Mouse (Mus musculus): ENCODE data around the gene Scgb1b30. TPM values are rescaled to one million over a fixed set of nuclear protein-coding genes. Genes with fewer than 3 reads are reported as not detected.

Scgb1b30 gene
- polyA plus RNA-seq, 1 experiment from 2014 or later, result not detected

- peak; percentile 75 for ATAC-seq
- Histone ChIP-seq H3K4me3 (peak overlapping the region; percentile 76), H3K4me2 (peak overlapping the region; percentile 70), H3K9ac (peak overlapping the region; percentile 82), H3K9me3 (replicated peaks) (no peaks in the 10 kb centered on the region), H3K27me3 (no peaks in the 10 kb centered on the region), H3K36me3 (ENCODE audit: poor library complexity, severe bottlenecking) (no peaks in the 10 kb centered on the region), H3K4me1 (peaks cover 32% of the 10 kb centered on the region), H3K27ac (no peak overlapping the region; the same call in 1 of the 2 replicates)
- under 1% methylated on average over 66 of the region's 116 CpGs for WGBS
Measured at GRCm38 (mm10) chr7:34132355-34133079, 37.3 kb downstream of the Scgb1b30 start.

GRCm38 (mm10) chr7:34133117-34133762 is 38.0 kb downstream of the Scgb1b30 start, which contains the start of gene Wtip:
TSS of gene Wtip (minus strand) at chr7:34133268.
- Histone ChIP-seq H3K27ac (no peak within 1 kb of the TSS; the same call in 1 of the 2 replicates), H3K4me1 (peaks cover 32% of the 10 kb centered on the region), H3K9ac (peak within 1 kb of the TSS; percentile 82), H3K36me3 (ENCODE audit: poor library complexity, severe bottlenecking) (no peaks in the 10 kb centered on the region), H3K4me2 (peak within 1 kb of the TSS; percentile 70), H3K4me3 (peak within 1 kb of the TSS; percentile 76), H3K27me3 (no peaks in the 10 kb centered on the region), H3K9me3 (replicated peaks) (no peaks in the 10 kb centered on the region)
- 2% methylated on average over 27 of the region's 65 CpGs for WGBS
- ATAC-seq, result peak; percentile 89

- WGBS, result 87% methylated on average over 2 of the region's 2 CpGs
- no peak overlapping the region for H3K9ac ChIP-seq
- H3K4me2 ChIP-seq, result no peak overlapping the region
- H3K36me3 ChIP-seq (ENCODE audit: poor library complexity, severe bottlenecking), result 0 out of 2 replicates have a peak, but pooled peaks cover under 1% of the 10 kb centered on the region
- no peaks in the 10 kb centered on the region for H3K9me3 ChIP-seq (replicated peaks)
- peaks cover 32% of the 10 kb centered on the region for H3K4me1 ChIP-seq
- H3K27me3 ChIP-seq, result no peaks in the 10 kb centered on the region
- H3K4me3 ChIP-seq, result no peak overlapping the region
- no peak overlapping the region for H3K27ac ChIP-seq
- no peak for ATAC-seq
Measured at GRCm38 (mm10) chr7:34134336-34134735, 39.1 kb downstream of the Scgb1b30 start.

- Histone ChIP-seq H3K9ac (no peak overlapping the region), H3K4me3 (no peak overlapping the region), H3K27ac (no peak overlapping the region), H3K4me1 (no peaks in the 10 kb centered on the region), H3K27me3 (no peaks in the 10 kb centered on the region), H3K36me3 (ENCODE audit: poor library complexity, severe bottlenecking) (peaks cover 50% of the 10 kb centered on the region), H3K4me2 (no peak overlapping the region), H3K9me3 (replicated peaks) (no peaks in the 10 kb centered on the region)
- no peak for ATAC-seq
- 92% methylated on average over 6 of the region's 6 CpGs for WGBS
Measured at GRCm38 (mm10) chr7:34139493-34139892, 44.3 kb downstream of the Scgb1b30 start.

GRCm38 (mm10) chr7:34141123-34141522 is 45.9 kb downstream of the Scgb1b30 start:
- H3K4me3 ChIP-seq, result no peak overlapping the region
- H3K4me2 ChIP-seq, result no peak overlapping the region
- ATAC-seq, result no peak
- WGBS, result 97% methylated on average over 13 of the region's 13 CpGs
- no peaks in the 10 kb centered on the region for H3K4me1 ChIP-seq
- H3K9me3 ChIP-seq (replicated peaks), result no peaks in the 10 kb centered on the region
- H3K27ac ChIP-seq, result no peak overlapping the region
- peaks cover 65% of the 10 kb centered on the region for H3K36me3 ChIP-seq (ENCODE audit: poor library complexity, severe bottlenecking)
- H3K27me3 ChIP-seq, result no peaks in the 10 kb centered on the region
- no peak overlapping the region for H3K9ac ChIP-seq

- H3K4me2 ChIP-seq, result no peak overlapping the region
- H3K9ac ChIP-seq, result no peak overlapping the region
- no peaks in the 10 kb centered on the region for H3K9me3 ChIP-seq (replicated peaks)
- no peaks in the 10 kb centered on the region for H3K27me3 ChIP-seq
- H3K4me3 ChIP-seq, result no peak overlapping the region
- no peak overlapping the region for H3K27ac ChIP-seq
- H3K36me3 ChIP-seq (ENCODE audit: poor library complexity, severe bottlenecking), result peaks cover 98% of the 10 kb centered on the region
- H3K4me1 ChIP-seq, result no peaks in the 10 kb centered on the region
- WGBS, result 89% methylated on average over 4 of the region's 4 CpGs
- no peak for ATAC-seq
Measured at GRCm38 (mm10) chr7:34147193-34147592, 52.0 kb downstream of the Scgb1b30 start.

Other genes with a start within 250 kb of the Scgb1b30 start
- gene Scgb2b26, start 150.4 kb upstream of the Scgb1b30 start, polyA plus RNA-seq (2015; fragmentation: Nextera tagmentation; extraction: Ambion mirVana), result not detected in 2 replicates
- not detected in 2 replicates for gene Scgb2b27, start 81.5 kb upstream of the Scgb1b30 start, polyA plus RNA-seq (2015; fragmentation: Nextera tagmentation; extraction: Ambion mirVana)
- gene Scgb1b27, start 73.9 kb upstream of the Scgb1b30 start, polyA plus RNA-seq (2015; fragmentation: Nextera tagmentation; extraction: Ambion mirVana), result not detected in 2 replicates
- 3.0 and 4.1 TPM in 2 replicates for gene Wtip, start 37.8 kb downstream of the Scgb1b30 start, polyA plus RNA-seq (2015; fragmentation: Nextera tagmentation; extraction: Ambion mirVana)
- 222 and 242 TPM in 2 replicates for gene Uba2, start 74.2 kb downstream of the Scgb1b30 start, polyA plus RNA-seq (2015; fragmentation: Nextera tagmentation; extraction: Ambion mirVana)
- 85.6 and 90.0 TPM in 2 replicates for gene Pdcd2l, start 101.2 kb downstream of the Scgb1b30 start, polyA plus RNA-seq (2015; fragmentation: Nextera tagmentation; extraction: Ambion mirVana)
- gene Gpi1, start 134.9 kb downstream of the Scgb1b30 start, polyA plus RNA-seq (2015; fragmentation: Nextera tagmentation; extraction: Ambion mirVana), result 216 and 230 TPM in 2 replicates
- not detected in 2 replicates for gene Gm6096, start 155.6 kb downstream of the Scgb1b30 start, polyA plus RNA-seq (2015; fragmentation: Nextera tagmentation; extraction: Ambion mirVana)
- 25.1 and 26.0 TPM in 2 replicates for gene 4931406P16Rik, start 218.1 kb downstream of the Scgb1b30 start, polyA plus RNA-seq (2015; fragmentation: Nextera tagmentation; extraction: Ambion mirVana)

Data from forebrain, embryonic 13.5 days (tissue).